Mouse (Mus musculus): ENCODE measurements at regions not wholly inside any gene's neighbourhood (a gene's known extent, or its start where the extent isn't known, plus 50 kb on each side); places are given as distances from the start of the nearest gene placed in this dataset.

GRCm38 (mm10) chr1:145707901-145708300 lies 786.7 kb upstream of the Brinp3 start:
- intact Hi-C loops (cut with DNase I): no loop called here
- DNase-seq (ENCODE audit: low spot score in 2 of 2): peak; percentile 11 to 77
